Mouse (Mus musculus) heart, adult 2 months (tissue): ENCODE measurements at regions not wholly inside any gene's neighbourhood (a gene's known extent, or its start where the extent isn't known, plus 50 kb on each side); places are given as distances from the start of the nearest gene placed in this dataset.

Source experiments
- CTCF ChIP-seq: fragments of 200-600 bp; IDR thresholded peaks from 2 replicates; pipeline ENCODE4 v1.8.1; 2022; ENCODE audit warnings: antibody characterized with exemption, mild to moderate bottlenecking, moderate library complexity
- EP300 ChIP-seq: fragments of 200-500 bp; IDR thresholded peaks from 2 replicates; pipeline ENCODE4 v1.6.1; 2011; ENCODE audit warnings: low read depth, low read length, control low read depth; ENCODE audit not compliant: insufficient read depth

GRCm38 (mm10) chrX:166661808-166662207, 76.3 kb upstream of the Egfl6 start:
- TF ChIP-seq CTCF (no peak), EP300 (0 out of 2 replicates have a peak, but pooled peaks have one; percentile 52)
